Comparison of ENCODE assay signal across 19 mouse cellular contexts in the genomic region with DNA sequence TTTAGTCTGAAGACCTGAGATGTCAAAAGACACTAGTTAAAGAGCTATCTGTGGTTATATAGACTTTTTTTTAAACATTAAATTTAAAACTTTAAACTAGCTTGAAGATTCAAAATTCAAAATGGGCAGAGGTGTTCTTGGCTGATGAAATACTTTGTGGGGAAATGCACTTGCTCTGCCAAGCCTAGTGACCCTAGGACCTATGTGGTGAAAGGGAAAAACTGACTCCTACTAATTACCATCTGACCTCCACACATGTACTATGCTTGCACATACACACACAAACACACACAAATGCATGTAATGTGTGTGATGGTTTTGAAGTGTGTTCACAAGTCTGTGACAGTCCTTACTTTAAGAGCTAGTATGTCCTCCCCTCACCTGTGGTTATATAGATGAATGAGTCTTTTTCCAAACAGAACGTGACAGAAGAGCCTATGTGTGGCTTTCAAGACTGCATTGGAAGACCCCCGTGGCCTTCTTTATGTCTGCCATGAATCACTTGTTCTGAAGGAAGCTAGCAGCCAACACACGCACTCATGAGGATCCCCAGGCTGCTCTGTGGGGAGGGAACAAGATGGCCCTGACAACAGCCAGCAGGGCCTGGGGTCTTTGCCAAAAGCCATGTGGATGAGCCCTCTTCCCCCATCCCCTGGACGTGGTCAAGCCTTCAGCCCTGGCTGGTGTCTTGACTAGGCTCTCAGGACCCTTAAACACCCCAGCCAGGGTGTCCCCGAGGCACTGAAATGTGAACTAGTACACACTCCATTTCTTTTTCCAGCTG. TPM values are rescaled to one million over a fixed set of nuclear protein-coding genes. Genes with fewer than 3 reads are reported as not detected.
"Had no signal": no experiment of that assay in that cellular context is flagged by ENCODE, and none has a peak within 500 bp of the region (broad histone marks: within the 10 kb centered on the region; RNA-seq: fewer than 3 reads in every experiment).

No protein-coding gene starts in this region.

- H3K9me3 ChIP-seq: intestine, embryonic 15.5 days; liver, embryonic 13.5 days; midbrain, embryonic 12.5 days; midbrain, embryonic 15.5 days; neural tube, embryonic 12.5 days; neural tube, embryonic 15.5 days had no signal

- H3K27me3 ChIP-seq: intestine, embryonic 15.5 days; liver, embryonic 13.5 days; midbrain, embryonic 12.5 days; midbrain, embryonic 15.5 days; neural tube, embryonic 12.5 days; neural tube, embryonic 15.5 days had no signal

- ATAC-seq: midbrain, embryonic 15.5 days had no signal

- DNase-seq: kidney, adult 9 months; layer of hippocampus, postnatal 36 days; liver, embryonic 13.5 days; lung, embryonic 14.5 days; right cerebral cortex, adult 18-20 months; right cerebral cortex, postnatal 14 days; right cerebral cortex, postnatal 4 days; thymus, adult 2 months; thymus, postnatal 14 days; thymus, postnatal 4 days had no signal

- H3K9ac ChIP-seq: intestine, embryonic 15.5 days; liver, embryonic 13.5 days; lung, embryonic 14.5 days; midbrain, embryonic 12.5 days; midbrain, embryonic 15.5 days; neural tube, embryonic 12.5 days; neural tube, embryonic 15.5 days had no signal

- H3K36me3 ChIP-seq: intestine, embryonic 15.5 days; liver, embryonic 13.5 days; midbrain, embryonic 12.5 days; midbrain, embryonic 15.5 days; neural tube, embryonic 12.5 days; neural tube, embryonic 15.5 days had no signal

- H3K4me3 ChIP-seq: intestine, embryonic 15.5 days; left cerebral cortex, adult 2 months; liver, embryonic 13.5 days; midbrain, embryonic 12.5 days; midbrain, embryonic 15.5 days; neural tube, embryonic 12.5 days; neural tube, embryonic 15.5 days had no signal

- H3K4me1 ChIP-seq: liver, embryonic 13.5 days; midbrain, embryonic 12.5 days; midbrain, embryonic 15.5 days; neural tube, embryonic 15.5 days had no signal

- H3K4me2 ChIP-seq: intestine, embryonic 15.5 days; liver, embryonic 13.5 days; lung, embryonic 14.5 days; midbrain, embryonic 12.5 days; midbrain, embryonic 15.5 days; neural tube, embryonic 12.5 days; neural tube, embryonic 15.5 days had no signal

- H3K27ac ChIP-seq: intestine, embryonic 15.5 days; left cerebral cortex, adult 2 months; liver, embryonic 13.5 days; macrophage; midbrain, embryonic 12.5 days; midbrain, embryonic 15.5 days; neural tube, embryonic 12.5 days; neural tube, embryonic 15.5 days; stomach, postnatal 0 days had no signal

RNA-seq across cellular contexts. Expression of a gene that starts 11.5 kb away (rescaled TPM):
- total RNA-seq: megakaryocyte, adult 5-6 weeks had no signal
- polyA plus RNA-seq: macrophage; neural tube, embryonic 12.5 days; neural tube, embryonic 15.5 days had no signal
